Mouse (Mus musculus) urinary bladder, postnatal 10 days (tissue): ENCODE results near the gene Kif23.
A peak's percentile ranks its signal among the peaks of the same experiment; 100 is the strongest.

Source experiments
- DNase-seq: peaks from one replicate; pipeline ENCODE4 v3.0.0; 2022; ENCODE audit warnings: low spot score

Kif23 gene

DNA sequence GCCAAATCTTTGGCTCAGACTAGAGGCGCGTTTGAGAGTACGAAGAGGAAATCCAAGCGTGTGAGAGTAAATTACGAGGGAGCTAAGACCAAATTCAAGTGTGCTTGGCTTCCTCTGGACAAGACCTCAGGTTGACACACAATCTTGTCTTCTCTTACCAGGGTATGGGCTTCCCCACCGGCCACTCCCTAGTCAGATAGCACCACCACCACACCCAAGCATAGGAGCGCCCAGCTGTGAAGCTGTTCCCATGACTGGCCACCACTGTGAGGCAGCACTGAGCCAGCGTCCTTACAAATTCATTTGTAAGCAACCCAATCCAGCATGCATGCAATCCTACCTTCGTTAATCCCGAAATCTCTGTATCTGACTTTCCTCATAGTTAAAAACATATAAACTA, 39.7 kb downstream of the Kif23 start:
- DNase-seq, result no peak

DNA sequence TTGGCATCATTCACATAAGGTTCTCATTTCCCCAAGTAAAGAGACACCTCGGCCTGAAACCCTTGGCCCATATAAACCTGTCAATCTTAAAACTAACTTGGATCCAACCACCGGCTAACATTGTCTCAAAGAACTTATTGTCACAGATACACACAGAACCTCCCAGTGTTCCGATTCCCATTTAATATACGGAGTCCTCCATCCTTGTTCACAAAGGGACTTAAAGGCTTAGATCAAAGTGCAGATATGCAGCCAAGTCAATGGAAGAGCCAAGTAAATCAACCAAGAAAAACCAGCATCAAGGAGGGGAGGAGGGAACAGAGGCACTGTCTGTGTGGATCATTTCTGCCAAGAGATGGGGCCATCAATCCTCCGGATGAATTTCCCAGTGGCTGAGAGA, 41.0 kb downstream of the Kif23 start:
- DNase-seq, result no peak

DNA sequence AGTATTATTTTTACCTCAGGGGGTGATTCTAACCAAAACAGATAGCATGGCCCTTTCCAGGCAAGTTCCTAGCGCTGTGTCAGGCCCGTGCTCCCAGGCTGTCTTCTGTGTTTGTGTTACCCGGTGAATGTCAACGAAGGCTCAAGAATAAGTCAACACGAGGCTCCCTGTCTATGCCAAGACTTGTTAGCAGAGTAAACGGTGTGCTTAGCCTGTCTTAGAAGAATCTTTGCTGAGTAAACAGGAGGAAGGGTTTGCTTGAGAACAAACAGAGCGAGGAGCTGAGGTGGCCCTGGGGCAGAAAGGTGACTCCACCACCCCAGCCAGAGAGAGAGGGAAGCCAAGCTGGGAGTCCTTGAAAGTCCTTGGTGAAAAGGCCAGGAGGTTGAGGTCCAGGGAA, 42.4 kb downstream of the Kif23 start:
- DNase-seq, result no peak

GRCm38 (mm10) chr9:61902445-61902844, 44.1 kb downstream of the Kif23 start:
- DNase-seq, result no peak

- no peak for DNase-seq
These were observed 45.0 kb downstream of the Kif23 start for GRCm38 (mm10) chr9:61901574-61901973.

- peak; percentile 50 for DNase-seq
These were observed 46.8 kb downstream of the Kif23 start for GRCm38 (mm10) chr9:61899804-61900203.

DNA sequence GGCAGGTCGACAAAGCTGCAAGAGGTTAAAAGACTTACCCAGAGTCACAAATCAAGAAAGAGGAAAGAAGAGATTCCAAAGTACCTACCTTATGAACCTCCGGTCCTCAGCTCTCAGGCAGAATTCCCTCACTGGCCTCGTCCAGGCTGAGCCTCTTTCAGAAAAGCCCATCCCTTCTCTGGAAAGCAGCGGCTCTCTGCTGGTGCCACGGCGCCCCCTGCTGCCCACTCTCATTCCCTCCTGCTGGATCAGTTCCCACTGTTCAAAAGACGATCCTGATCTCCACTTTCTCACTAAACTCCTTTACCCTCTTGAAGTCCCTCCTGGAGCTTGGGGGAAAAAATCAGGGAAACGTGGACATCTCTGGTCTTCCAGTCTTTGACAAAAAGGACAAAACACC, 48.2 kb downstream of the Kif23 start:
- DNase-seq, result peak; percentile 62

GRCm38 (mm10) chr9:61895014-61895413, 51.6 kb downstream of the Kif23 start:
- no peak for DNase-seq

DNA sequence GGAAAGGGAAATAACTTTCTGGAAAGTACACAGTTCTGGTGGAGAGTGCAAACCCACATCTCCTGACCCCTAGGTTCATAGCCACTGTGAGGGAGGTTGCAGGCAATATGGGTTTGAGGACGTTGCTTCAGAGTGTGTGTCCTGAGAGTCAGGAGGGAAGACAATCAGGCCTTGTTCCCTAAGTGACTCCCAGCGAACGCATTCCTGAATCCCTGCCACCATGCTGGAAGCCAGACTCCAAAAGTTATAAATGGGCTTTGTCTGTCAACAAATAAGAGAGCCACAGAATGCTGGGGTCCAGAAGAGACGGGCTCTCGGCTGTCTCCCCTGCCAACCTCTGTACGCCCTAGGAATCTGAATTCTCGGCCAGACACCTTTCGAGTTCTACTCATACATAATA, 56.7 kb downstream of the Kif23 start:
- DNase-seq, result no peak

- DNase-seq, result no peak
These were observed 58.8 kb downstream of the Kif23 start for GRCm38 (mm10) chr9:61887661-61888379.

DNA sequence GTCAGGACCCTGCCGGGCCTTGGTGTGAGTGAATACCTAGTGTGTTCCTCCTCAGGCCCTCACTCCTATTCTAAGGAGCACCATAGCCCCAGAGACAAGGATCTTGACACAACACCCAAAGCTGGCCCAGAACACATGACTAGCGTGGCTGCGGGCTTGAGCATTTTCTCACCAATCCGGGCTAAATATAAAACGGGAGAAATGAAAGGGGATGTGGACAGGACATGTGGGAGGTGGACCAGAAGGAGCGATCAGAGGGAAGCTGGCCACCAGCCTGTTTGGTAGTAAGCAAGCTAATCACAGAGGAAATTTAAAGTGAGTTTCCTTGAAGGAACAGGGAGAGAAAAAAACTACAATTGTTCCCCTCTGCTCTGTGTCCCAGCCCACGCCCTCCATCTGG, 60.6 kb downstream of the Kif23 start:
- DNase-seq, result no peak

GRCm38 (mm10) chr9:61884936-61885335, 61.6 kb downstream of the Kif23 start:
- no peak for DNase-seq

- no peak for DNase-seq
These were observed 62.2 kb downstream of the Kif23 start for GRCm38 (mm10) chr9:61884375-61884774.

GRCm38 (mm10) chr9:61882179-61882578, 64.4 kb downstream of the Kif23 start:
- no peak for DNase-seq

DNA sequence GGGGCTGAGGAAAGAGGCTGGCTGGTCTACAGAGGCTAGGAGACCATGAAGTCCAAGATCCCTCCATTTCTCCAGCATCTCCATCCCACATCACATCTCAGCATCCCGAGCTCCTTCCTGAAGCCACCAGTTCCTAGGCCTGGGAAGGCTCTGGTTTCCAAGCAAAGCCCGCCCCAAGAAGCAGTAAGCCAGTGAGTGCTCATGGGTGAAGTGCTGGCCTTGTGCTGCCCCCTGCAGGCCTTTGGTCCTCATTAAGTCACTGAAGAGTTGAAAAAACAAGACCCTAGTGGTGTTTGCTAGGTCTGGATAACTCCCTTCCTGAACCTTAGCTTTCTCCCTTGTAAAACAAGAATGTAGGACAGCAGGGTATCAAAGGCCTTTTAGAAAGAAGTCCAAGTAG, 67.7 kb downstream of the Kif23 start:
- DNase-seq, result no peak

DNA sequence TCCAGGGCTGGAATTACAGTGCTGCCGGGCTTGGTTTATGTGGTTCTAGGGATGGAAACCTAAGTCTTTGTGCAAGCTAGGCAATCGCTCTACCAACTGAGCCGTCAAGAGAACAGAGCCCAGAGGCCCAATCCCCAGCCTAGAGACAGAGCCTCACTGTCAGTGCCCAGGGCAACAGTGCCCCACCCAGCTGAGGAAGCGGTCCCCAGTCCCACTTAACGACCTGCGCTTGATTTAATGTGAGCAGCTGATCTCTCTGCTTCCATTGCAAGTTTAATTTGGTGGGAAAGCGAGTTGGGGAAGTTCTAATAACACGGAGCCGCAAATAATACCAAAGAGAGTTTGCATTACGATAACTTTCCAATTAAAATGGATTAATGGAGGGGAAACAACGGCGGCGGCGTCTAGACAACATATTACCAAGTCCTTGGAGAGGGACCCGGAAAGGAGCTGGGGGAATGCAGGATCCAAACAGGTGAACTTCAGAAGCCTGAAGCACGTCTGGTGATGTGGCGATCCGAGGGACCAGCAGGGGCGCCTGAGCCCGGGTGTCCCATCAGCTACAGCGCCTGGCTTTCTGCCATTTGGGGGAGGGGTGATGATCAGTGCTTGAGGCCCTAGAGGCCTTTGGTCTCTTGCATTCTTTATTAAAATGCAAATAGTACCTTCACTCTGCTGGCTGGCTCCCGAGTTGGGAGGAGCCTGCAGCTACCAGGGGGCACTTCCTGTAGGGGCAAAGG, 69.0 kb downstream of the Kif23 start:
- no peak for DNase-seq

DNA sequence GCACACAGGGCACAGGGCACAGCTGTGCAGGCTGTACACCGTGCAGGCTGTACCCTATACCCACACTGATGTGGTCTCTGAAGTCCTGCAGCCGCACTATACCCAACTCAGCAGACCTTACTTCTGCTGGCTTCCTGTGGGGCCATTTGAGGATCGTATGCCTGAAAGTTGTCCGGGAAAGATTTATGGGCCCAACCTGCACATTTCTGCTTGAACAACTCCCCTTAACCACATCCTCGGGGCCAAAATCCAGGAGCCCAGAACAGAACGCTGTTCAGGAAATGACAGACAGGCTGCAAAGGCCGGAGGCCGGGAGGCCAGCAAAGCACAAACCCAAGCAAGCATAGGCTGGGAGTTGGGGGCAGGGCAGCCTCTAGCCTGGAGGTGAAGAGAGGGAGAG, 73.2 kb downstream of the Kif23 start:
- DNase-seq, result no peak

DNA sequence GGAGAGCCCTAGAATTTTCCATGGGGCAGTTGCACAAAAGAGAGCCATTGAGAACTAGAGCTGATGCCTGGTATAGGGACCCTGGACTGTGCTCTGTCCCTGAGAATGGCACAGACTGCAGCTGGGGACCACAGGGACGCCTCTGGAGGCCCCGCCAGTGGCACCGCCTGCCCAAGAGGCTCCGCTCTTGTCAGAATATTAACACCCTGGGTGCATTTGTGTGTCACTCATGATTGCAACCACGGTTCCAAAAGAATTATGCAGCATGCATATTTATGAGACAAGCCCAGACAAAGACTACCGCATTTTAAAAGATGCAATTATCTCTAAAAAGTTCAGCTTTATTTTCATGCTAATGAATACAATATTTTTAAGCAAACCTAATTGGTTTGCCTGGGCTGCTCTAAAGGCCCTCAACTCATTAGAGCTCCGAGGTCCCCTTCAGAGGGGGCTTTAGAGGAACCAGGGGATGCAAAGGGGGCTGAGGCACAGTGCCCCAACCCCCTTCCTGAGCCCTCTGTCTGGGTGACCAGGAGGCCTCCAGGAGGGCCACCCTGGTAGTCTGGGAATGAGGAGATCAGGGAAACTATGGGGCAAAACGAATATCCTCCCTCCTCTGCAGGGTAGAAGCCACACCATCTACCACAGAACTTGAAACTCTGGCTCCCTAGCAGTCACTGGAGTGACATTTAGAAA, 74.2 kb downstream of the Kif23 start:
- no peak for DNase-seq

GRCm38 (mm10) chr9:61871839-61872238, 74.7 kb downstream of the Kif23 start:
- no peak for DNase-seq

DNA sequence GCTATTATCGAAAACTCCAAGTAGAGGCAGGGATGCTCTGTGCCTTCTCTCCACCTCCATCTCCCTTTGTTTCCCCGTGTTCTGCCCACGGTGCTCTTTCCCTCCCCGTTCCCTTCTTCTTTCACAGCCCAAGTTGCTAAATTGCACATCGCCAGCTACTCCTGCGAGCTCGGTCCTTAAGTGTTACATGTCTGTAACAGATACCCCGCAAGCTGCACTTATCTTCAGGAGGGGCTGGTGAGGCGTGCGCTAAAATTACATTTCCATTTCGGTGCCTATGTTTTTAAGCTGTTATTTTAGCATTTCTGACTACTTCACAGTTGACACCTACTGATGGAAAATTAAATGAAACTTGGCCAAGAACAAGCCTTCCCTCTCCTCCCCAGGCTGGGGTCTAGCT, 78.9 kb downstream of the Kif23 start:
- DNase-seq, result no peak
